Mouse (Mus musculus): Measurements from ENCODE around the gene Sult1e1.

Sult1e1 gene

DNA sequence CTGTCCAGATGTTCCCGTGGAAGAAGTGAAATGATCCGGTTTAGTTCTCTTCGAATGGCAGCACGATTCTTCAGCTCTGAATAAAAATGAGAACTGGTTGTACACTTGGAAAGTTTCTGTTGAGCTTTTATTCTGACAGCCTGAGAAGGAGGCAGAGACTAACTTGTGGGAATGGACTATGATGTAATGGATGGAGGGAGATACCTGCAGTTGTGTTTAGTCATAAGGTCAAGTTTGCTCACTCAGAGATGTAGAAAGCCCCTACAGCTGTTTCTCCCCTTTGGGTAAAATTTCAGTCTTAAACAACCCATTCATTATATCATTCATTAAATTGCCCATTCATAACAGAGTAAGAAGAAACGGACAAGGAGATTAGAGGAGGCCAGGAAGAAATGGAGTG, at the start of gene Sult1e1:
Sult1e1 (minus strand) TSS at position 101 of the 400 bp plus-strand sequence.
- no peak for DNase-seq

DNA sequence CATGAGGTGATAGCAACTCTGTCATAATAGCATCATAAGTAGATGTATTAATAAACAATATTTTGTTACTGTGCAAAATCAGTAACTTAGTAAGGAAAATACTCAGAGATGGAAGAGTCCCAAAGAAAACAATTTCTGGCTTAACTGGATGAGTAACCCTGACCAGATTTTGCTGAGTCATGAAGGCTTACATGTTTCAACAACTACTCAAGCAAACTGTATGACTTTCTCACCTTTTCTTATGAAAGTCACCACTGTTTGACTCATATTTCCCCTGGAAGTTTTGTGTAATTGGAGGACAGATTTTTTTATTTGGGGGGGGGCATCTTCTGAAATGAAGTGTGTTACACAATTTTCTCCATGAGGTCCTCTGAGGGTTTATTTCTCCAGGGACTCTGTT, 31.3 kb upstream of the Sult1e1 start:
- DNase-seq: no peak

DNA sequence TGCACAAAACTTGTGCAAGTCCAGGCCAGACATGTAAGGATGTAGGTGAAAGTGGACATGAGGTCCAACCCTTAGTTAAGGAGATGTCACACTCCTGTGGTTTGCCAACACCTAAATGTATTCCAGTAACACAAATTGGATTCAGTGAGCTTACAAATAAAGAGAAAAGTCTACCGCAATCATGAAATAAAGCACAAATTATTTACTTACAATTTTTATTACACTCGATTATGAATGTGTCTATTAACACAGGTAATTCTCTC, 23.7 kb upstream of the Sult1e1 start:
- no peak for DNase-seq

DNA sequence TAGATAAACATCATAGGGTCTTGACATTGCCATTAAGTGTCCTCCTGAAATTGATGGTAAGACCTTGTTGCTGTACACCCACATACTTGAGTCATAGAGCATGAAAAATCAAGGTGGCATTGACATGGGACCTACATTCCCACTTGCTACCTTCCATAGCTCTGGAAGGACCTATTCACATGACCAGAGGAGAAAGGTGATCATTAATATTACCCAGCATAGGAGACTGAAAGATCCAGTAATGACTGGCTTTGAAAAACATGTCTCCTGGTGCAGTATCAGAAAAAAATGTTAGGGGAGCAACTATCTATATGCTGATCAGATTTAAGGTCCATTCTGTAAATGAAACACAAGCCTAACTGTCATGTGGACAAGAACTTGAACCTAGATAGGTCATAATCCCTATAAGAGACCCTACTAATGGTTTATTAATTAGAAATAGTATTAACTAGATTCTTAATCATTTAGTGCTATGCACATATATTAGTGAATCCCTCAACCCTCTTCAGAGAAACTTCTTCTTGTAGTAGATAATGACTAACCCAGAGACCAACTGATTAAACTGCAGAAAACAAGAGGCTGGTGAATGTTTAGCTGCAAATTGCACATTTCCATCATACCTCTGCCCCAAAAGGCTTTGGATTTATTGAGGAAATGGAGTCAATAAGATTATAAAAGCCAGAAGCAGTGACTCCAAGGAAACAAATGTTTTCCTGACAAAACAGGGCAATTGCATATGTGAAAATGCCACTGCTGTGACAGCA, 23.2 kb upstream of the Sult1e1 start:
- DNase-seq: no peak

DNA sequence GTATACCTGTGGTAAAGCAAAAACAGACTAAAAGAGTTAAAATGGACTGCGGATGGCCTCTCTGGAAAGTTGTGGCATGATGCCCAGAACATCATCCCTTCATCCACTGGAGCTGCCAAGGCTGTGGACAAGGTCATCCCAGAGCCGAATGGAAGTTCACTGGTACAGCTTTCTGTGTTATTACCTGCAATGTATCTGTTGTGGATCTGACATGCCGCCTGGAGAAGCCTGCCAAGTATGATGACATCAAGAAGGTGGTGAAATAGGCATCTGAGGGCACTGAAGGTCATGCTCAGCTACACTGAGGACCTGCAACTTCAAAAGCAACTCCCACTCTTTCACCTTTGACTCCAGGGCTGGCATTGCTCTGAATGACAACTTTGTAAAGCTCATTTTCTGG, 9.6 kb upstream of the Sult1e1 start:
- DNase-seq: no peak

DNA sequence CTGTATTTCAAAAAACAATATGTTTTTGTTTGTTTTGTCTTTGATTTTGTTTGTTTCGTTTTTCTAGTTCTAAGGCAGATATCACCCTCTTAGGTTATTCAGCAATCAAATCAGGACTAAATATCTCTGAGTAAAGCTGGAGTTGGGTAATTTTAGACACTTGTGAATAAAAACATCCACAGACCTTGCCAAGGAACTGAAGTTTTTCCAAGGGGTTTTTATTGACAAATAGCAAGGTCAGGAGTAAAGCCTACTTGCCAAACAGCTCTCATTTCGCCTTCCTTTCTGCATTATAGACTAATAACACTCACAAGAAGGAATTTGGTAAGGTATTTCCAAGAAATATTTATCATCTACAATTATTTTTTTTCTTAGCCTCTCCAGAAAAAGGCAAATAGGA, 6.5 kb upstream of the Sult1e1 start:
- DNase-seq: no peak

DNA sequence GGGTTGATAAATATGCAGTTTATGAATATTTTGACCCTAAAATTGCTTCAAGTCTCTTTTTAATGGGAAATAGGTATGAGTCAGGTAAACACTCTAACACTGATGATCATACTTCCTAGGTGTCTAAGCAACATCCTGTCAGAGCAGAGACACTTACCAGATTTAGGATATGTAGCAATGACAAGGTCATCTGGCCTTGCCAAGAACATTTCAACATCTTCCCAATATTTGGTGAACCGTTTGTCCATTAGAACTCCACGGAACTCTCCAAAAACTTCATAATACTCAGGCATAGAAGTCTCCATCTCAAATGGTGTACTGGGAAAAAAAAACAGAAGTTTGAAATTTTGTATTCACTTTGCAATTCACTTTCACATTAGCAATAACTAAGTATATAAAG, 1.5 kb downstream of the Sult1e1 start:
- DNase-seq: no peak

DNA sequence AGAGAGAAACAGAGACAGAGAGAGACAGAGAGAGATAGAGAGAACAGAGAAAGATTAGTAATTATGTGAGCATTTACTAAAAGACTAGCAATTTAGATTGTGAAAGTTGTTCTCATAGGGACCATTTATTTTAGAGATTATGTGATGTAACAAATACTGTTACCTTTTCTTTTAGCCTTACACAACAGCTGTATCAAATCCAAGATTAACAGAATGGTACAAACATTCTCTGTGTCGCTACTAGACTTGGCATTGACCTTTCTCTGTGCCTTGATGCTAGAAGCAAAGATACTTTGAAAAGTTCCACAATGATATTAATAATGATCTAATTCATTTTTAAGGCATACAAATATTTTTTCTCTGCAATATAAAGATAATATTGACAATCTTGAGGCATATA, 11.0 kb downstream of the Sult1e1 start:
- DNase-seq: no peak

DNA sequence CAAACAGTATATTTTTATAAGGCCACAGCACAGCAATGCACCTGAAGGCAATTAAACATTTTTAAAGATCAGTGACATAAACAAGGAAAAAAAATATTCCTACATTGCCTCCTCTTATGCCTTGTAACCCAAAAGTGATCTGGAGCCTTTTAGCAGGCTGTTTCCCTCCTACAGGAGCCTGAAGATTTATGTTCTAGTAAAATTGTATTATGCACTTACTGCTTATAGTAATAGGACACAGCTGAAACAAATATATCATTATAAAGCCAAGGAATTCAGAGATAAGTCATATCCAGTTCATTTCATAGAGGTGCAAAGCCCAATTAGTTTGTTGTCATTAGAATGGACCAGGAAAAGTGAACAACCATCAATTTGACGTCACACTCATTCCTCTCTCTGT, 17.2 kb downstream of the Sult1e1 start:
- DNase-seq: no peak

DNA sequence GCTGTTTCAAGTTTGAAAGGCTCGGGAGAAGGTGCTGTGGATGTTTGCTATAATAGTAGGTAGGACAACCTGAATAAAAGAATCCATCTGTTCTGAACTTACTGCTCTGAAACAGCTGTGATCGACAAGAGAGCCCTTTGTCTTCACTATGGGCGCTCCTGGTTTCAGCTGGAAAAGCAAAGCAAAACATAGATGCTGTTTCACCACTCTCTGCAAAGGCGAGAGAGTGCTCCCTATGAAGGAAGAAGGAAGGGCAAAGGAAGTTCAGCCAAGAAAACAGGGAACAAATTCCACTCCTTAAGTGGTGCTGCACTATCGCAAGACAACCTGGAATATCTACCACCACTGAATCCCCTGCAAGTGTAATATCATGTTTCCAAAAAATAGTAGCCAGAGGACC, 17.9 kb downstream of the Sult1e1 start:
- DNase-seq: no peak

DNA sequence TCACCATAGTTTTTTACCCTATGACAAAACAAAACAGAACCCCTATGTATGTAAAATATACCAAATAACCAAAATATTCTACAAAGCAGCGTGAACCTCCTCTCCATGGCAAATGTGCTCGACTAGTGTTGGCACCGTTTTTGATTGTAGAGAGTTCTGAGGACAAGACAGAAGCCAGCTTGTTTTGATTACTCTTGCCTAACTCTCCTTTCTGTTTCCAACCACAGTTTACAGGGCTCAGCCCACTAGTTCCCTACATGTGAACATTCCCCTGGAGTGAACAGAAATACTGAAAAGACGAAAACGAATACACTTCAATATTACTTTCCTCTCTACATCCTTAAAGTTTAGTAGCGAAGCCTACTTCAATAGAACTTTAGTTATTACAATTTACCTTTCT, 18.6 kb downstream of the Sult1e1 start:
- DNase-seq: no peak

DNA sequence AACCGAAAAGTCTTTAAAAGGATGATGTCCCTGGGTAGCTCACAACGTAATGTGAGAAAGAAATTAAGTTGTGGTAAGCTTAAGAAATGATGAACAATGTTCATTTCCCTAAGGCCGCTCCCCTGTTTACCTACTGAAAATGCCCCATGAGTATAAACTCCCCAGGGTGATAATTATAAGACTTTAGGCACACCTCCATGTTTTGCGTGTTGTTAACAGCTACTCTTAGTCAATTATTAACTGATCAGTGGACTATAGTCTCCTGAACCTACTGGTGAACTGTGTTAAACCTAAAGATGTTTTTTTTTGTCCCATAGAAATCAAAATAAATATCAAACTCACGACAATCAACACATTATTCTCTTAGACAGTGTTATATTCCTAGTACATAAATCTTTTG, 22.5 kb downstream of the Sult1e1 start, which contains the start of gene Sult1d1:
Sult1d1 (minus strand) TSS at position 183 of the 400 bp plus-strand sequence.
- DNase-seq: no peak

DNA sequence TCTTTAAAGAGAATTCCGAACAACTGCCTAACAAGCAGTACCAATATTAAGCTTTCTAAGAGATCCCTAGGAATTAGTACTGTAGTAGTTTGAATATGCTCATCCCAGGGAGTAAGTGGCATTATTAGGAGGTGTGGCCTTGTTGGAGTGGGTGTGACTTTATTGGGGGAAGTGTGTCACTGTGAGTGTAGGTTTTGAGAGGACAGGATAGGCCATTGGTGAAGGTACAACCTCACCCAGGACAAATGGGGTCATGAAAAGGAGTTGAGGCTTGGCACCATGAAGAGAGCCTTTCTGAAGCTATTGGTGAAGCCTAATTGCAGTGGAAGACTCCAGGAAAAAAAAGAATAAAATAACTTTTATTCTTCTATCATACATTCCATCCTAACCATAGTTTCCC, 24.1 kb downstream of the Sult1e1 start:
- no peak for DNase-seq

DNA sequence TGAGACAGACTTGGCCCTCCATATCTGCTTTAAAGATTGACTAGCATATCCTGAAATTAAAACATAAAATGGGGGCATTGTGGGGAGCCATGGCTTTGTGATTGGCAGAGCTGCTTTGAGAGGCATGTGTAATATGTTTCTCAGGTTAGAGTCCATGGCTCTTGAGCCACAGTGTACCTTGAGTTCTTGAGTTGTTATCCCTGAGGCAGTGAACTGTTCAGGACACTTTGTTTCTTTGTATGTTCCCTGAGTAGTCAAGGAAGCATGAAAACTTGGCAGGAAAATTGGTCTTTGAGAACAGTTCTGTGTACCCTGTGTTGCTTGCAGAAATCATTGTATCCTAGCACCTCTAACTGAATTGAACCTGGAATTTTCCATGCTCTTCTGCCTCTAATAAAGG, 28.4 kb downstream of the Sult1e1 start:
- DNase-seq: no peak

DNA sequence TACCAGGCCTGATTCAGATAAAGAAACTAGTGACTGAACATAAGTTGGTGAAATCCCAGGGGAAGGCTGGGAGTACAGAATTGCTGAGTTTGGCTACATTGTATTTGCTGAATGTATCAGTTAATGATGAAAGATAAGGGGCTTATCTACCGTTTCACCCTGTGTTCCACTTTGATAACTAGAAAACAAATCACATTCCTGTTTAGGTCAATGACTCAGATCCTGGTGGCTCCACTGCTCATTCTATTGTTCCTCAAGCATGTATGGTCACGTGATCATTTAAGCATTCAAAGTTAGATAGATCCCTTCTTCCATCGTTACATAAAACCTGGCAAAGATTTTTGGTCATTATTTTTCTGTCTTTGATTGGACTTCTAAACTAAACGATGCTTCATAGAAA, 28.9 kb downstream of the Sult1e1 start:
- no peak for DNase-seq

DNA sequence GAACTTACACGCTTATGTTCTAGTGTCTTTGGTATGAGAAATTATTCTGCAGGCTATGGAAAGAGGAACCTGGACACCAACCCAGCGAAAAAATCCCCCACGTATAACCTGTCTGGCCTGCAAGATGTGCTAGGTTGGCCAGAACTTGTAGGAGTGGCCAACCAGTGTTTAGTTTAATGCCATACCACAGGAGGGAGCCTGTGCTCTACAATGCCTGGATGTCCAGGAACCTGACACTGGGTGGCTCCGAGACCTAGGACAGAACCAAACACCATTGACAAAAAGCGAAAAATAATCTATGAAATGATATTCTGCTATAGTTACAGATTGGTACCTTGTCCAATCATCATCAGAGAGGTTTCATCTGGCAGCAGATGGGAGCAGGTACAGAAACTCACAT, 31.2 kb downstream of the Sult1e1 start:
- no peak for DNase-seq

DNA sequence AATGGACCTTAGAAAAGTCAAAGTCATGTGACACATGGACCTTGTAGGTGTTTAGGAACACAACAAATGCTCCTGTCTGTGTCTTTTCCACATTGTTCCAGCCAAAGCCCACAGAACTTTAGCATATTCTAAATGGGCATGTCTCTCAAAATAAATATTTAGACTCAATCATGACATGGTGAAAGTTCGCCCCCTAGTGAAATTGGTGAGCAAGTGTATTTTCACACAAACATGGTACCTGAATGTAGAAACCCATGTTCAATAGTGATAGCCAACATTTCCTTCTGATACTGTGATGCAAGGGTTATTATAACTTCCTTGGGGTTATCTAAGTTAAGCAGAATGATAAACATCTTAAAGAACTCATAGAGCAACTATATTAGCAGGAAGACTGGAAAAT, 40.5 kb downstream of the Sult1e1 start:
- no peak for DNase-seq

DNA sequence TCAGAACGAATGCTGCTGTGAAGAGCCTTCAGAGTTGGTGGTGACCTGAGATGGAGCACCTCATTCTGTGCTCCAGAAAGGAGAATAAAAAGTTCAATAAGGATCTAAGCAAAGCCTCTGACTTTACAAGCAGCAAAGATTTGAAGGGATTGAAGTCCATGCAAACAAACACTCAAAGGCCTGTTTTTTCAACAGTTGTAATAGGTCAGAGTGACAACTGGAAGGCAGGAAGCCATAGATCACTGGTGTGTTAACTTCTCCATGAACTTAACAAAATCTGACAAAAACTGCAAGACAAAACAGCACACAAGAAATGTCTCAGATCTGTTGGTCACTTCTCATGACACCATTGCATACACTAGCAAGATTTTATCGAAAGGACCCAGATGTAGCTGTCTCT, 53.3 kb downstream of the Sult1e1 start, which contains the start of gene Sult1b1:
Sult1b1 (minus strand) TSS at position 85 of the 400 bp plus-strand sequence.
- no peak for DNase-seq

DNA sequence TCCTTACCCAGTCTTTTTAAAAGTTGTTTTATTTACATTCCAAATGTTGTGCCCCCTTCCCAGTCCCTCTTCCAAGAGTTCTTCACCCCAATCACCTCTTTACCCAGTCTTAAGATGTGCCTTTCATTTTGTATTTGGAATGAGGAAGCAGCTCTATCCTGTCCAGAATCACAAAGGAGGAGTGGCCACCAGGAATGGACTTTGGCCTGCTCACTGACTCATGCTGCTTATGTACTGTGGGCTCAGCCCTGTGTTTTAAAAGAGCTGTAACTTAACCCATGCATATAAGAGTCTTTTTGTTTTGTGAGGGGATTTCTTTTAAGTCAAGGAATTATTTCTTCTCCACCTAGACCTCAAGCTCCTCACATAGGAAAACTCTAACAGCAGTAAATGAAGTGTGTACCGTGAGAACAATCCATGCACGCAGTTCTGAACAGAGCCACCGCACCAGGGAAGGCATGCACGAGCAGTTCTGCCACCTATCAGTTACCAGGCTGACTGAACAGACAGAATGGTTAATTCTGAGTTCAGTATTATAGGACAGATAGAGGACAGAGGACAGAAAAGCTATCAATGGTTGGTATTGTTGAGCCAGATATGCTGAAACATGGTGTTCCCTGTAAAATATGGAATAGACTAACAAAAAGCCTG, 55.3 kb downstream of the Sult1e1 start:
- no peak for DNase-seq

DNA sequence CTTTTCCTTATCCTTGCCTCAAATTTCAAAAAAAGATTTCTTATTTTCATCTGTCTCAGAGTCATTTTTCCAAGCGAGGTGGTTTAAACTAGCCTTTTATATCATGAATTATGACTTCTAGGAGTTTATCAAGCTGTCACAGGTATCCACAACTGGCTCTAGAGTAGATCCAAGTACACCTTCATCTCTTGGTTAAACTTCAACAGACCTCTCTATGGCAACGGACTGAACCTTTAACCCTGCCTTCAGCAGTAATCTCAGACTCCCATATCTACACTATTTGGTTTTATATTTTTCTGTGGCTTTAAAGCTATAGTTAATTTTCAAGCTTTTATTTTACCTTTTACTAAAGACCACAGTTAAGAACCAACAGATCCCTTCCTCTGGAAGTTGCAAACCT, 59.1 kb downstream of the Sult1e1 start:
- no peak for DNase-seq
